Mouse (Mus musculus) testis, adult 2 months (tissue): ENCODE results near the gene Wbp4. TPM values are rescaled to one million over a fixed set of nuclear protein-coding genes. Genes with fewer than 3 reads are reported as not detected.
"Not testable (repeated sequence)": the region's sequence is repeated elsewhere in the genome, so short reads cannot be mapped to it uniquely, and the experiment has no call there.

ENCODE experiments used
- H3K27ac ChIP-seq: fragments of 200-500 bp; 2 replicates; pipeline ENCODE4 v1.5.1; 2012; ENCODE audit warnings: low read depth, low read length; ENCODE audit not compliant: control insufficient read depth, insufficient read depth
- H3K27me3 ChIP-seq: fragments of 200-500 bp; 2 replicates; pipeline ENCODE4 v1.6.1; 2012; ENCODE audit warnings: mild to moderate bottlenecking, low read length, moderate library complexity; ENCODE audit not compliant: control insufficient read depth, insufficient read depth
- H3K36me3 ChIP-seq: fragments of 200-500 bp; 2 replicates; pipeline ENCODE4 v1.6.1; 2012; ENCODE audit warnings: mild to moderate bottlenecking, low read length; ENCODE audit not compliant: control insufficient read depth, insufficient read depth
- H3K4me1 ChIP-seq: fragments of 200-500 bp; 2 replicates; pipeline ENCODE4 v1.6.1; 2012; ENCODE audit warnings: low read length; ENCODE audit not compliant: control insufficient read depth, insufficient read depth
- H3K4me3 ChIP-seq: fragments of 200-500 bp; 2 replicates; pipeline ENCODE4 v1.5.1; 2012; ENCODE audit warnings: low read depth, mild to moderate bottlenecking, low read length, moderate library complexity, mixed read lengths; ENCODE audit not compliant: control insufficient read depth
- CTCF ChIP-seq: fragments of 200-500 bp; IDR thresholded peaks from 2 replicates; pipeline ENCODE4 v1.5.1; 2012; ENCODE audit warnings: low read depth, mild to moderate bottlenecking, inconsistent platforms, low read length, moderate library complexity; ENCODE audit not compliant: control insufficient read depth, insufficient read depth, insufficient replicate concordance
- POLR2A ChIP-seq: fragments of 200-500 bp; IDR thresholded peaks from 2 replicates; pipeline ENCODE4 v1.6.1; 2012; ENCODE audit warnings: low read depth, mild to moderate bottlenecking, inconsistent platforms, low read length, moderate library complexity; ENCODE audit not compliant: control insufficient read depth
- polyA plus RNA-seq: library from polyadenylated mRNA; depleted of rRNA; stranded (reverse); fragments of >200 nt; gene quantifications from 2 replicates; pipeline ENCODE4 v1.2.3, GENCODE M21; 2012; rRNA removed

Wbp4 gene
- polyA plus RNA-seq = 11.2 and 11.7 TPM in 2 replicates

DNA sequence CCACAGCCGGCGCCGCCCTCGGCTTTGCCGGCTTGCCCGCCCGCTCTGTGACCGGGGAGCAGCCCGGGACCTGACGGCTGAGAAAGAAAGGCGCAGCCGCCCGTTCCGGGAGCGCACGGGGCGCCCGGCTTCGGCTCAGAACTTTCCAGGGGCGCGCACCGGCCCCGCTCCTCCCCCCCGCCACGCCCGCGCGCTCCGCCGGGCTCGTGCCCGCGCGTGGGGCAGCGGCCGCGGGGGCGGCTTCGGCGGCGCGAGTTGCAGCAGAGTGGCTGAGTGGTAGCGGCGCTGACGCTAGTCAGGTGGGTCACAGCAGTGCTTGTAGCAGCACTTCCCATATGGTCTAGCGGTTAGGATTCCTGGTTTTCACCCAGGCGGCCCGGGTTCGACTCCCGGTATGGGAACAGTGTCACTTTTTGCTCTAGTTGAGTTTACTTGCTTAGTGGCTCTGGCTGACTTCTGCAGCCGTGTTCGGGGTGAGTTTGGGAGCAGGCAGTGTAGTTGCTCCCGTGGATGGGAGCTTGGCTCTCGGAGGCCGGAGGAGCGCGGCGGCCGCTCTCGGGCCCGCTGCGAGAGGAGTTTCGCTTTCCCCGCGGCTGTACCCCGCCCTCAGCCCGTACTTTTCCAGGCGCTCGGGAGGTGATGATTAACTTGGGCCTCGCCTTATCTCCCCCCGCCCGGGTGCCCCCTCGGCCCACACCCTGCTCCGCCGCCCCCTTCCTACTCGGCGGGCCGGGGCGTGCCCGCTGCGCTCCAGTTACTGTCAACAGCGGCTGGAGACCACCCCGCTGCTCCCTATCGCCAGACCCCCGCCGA, at the start of gene Wbp4:
Gene Wbp4 (minus strand): TSS at position 182 of the 813 bp plus-strand sequence.
- no peak for TF ChIP-seq CTCF
- peak; percentile 20 for TF ChIP-seq POLR2A
- Histone ChIP-seq H3K27me3 (no peaks in the 10 kb centered on the region), H3K36me3 (no peaks in the 10 kb centered on the region; the same call in 1 of the 2 replicates), H3K4me3 (peak within 1 kb of the TSS; percentile 91), H3K4me1 (peaks cover 10% of the 10 kb centered on the region), H3K27ac (peak within 1 kb of the TSS; percentile 93)

- Histone ChIP-seq H3K36me3 (no peaks in the 10 kb centered on the region), H3K4me3 (no peak overlapping the region), H3K27ac (no peak overlapping the region), H3K4me1 (no peaks in the 10 kb centered on the region), H3K27me3 (no peaks in the 10 kb centered on the region)
- TF ChIP-seq CTCF (no peak), POLR2A (no peak)
Observed at GRCm38 (mm10) chr14:79530761-79531160, 49.4 kb upstream of the Wbp4 start.

GRCm38 (mm10) chr14:79529581-79530554, 48.5 kb upstream of the Wbp4 start:
- no peaks in the 10 kb centered on the region for H3K36me3 ChIP-seq
- TF ChIP-seq POLR2A (no peak), CTCF (no peak)
- no peak overlapping the region for H3K27ac ChIP-seq

DNA sequence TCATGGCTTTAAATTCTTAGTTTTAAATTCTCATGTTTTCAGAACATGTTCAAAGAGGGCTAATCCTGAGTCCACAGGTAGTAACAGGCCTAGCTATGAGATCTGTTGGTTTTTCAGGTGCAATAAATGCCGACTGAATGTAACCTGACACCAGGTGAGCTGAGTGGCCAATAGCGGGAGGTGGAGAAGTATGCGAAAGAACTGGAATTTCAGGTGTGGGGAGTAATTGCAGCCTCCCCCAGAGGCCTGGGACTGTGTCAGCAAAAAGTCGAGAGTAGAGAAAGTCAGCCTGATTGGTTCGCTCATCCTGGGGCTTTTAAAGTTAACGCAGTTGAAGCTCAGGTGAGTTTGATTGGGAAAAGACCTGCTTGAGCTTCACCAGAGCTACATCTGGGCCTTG, 46.4 kb upstream of the Wbp4 start:
- no peak overlapping the region for H3K27ac ChIP-seq
- no peaks in the 10 kb centered on the region for H3K27me3 ChIP-seq
- H3K36me3 ChIP-seq = no peaks in the 10 kb centered on the region
- TF ChIP-seq POLR2A = no peak
- TF ChIP-seq CTCF = no peak
- H3K4me3 ChIP-seq = no peak overlapping the region
- no peaks in the 10 kb centered on the region for H3K4me1 ChIP-seq

More at GRCm38 (mm10) chr14:79529581-79530554, 48.5 kb upstream of the Wbp4 start:
- no peaks in the 10 kb centered on the region for H3K27me3 ChIP-seq
- H3K4me1 ChIP-seq = no peaks in the 10 kb centered on the region
- H3K4me3 ChIP-seq = no peak overlapping the region

DNA sequence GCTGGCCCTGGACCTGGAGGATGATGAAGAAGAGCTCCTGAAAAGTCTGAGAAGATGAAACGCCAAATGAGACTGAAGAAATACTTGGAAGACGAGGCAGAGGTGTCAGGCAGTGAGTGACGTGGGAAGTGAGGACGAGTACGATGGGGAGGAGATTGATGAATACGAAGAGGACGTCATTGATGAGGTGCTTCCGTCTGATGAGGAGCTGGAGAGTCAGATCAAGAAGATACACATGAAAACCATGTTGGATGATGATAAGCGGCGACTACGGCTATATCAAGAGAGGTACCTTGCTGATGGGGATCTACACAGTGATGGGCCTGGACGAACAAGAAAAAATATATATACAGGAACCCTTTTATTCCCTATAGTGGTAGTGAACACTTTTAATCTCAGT, 44.8 kb upstream of the Wbp4 start:
- H3K4me3 ChIP-seq, H3K36me3 ChIP-seq, H3K4me1 ChIP-seq, H3K27me3 ChIP-seq, H3K27ac ChIP-seq: not testable (repeated sequence)

- no peak overlapping the region for H3K4me3 ChIP-seq
- H3K27me3 ChIP-seq = no peaks in the 10 kb centered on the region
- TF ChIP-seq POLR2A = no peak
- TF ChIP-seq CTCF = no peak
- no peaks in the 10 kb centered on the region for H3K36me3 ChIP-seq
- no peak overlapping the region for H3K27ac ChIP-seq
- H3K4me1 ChIP-seq = no peaks in the 10 kb centered on the region
Observed at GRCm38 (mm10) chr14:79522387-79522786, 41.1 kb upstream of the Wbp4 start.

DNA sequence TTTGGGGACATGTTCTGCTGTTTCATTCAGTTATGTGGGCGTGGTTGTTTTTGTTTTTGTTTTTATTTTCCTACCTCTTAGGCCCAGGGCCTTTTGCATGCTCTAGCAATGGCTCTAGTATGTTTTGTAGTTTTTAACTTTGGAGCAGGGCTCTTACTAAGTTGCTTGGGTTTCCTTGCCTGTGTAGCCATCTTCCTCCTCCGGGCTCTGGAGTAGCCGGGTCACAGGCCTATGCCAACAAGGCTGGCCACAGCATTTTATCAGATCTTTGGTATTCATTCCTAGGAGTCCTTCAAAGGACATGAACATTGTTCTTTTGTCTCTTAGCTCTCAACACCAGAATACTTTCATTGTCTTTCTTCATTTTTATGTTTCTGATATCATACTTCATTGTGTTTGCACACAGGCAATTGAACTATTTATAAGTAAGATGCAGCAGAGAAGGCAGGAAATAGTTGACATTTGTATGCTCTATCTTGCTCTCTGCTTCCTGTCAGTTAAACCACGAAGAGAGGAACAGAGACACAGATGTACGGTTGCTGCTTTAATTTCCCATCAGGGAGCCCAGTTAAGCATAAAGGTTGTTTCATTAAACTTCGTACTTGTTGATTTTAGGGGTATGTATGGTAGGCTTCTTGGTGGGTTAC, 40.3 kb upstream of the Wbp4 start:
- no peaks in the 10 kb centered on the region; the same call in 1 of the 2 replicates for H3K4me1 ChIP-seq
- no peak overlapping the region for H3K27ac ChIP-seq
- no peak for TF ChIP-seq POLR2A
- no peak for TF ChIP-seq CTCF
- H3K27me3 ChIP-seq = no peaks in the 10 kb centered on the region
- H3K36me3 ChIP-seq = no peaks in the 10 kb centered on the region
- H3K4me3 ChIP-seq = no peak overlapping the region
